In genomic region chr14:46179024-46179423, GRCm38 (mm10) we compare ENCODE assay signal across 27 mouse cellular contexts.
"Had no signal": no experiment of that assay in that cellular context is flagged by ENCODE, and none has a peak within 500 bp of the region (broad histone marks: within the 10 kb centered on the region; RNA-seq: fewer than 3 reads in every experiment).

No protein-coding gene starts in this region.

- H3K9me3 ChIP-seq: heart, embryonic 13.5 days; heart, embryonic 15.5 days; hindbrain, embryonic 13.5 days; hindbrain, embryonic 15.5 days; kidney, embryonic 15.5 days; limb, embryonic 13.5 days; limb, embryonic 15.5 days; liver, embryonic 12.5 days had no signal

- H3K4me3 ChIP-seq: heart, adult 2 months; heart, embryonic 13.5 days; heart, embryonic 15.5 days; hindbrain, embryonic 13.5 days; hindbrain, embryonic 15.5 days; kidney, embryonic 15.5 days; limb, embryonic 13.5 days; limb, embryonic 15.5 days; liver, embryonic 12.5 days had no signal

- H3K27me3 ChIP-seq: heart, embryonic 13.5 days; heart, embryonic 15.5 days; kidney, embryonic 15.5 days; limb, embryonic 13.5 days; limb, embryonic 15.5 days; liver, embryonic 12.5 days had no signal

- H3K36me3 ChIP-seq: heart, embryonic 13.5 days; heart, embryonic 15.5 days; hindbrain, embryonic 13.5 days; hindbrain, embryonic 15.5 days; kidney, embryonic 15.5 days; limb, embryonic 13.5 days; limb, embryonic 15.5 days; liver, embryonic 12.5 days had no signal

- DNase-seq: gastrocnemius, postnatal 14 days; gastrocnemius, postnatal 36 days; heart, adult 11 months; heart, adult 2 months; heart, postnatal 14 days; heart, postnatal 4 days; kidney, adult 11 months; kidney, adult 2 months; kidney, adult 9 months; kidney, postnatal 14 days; kidney, postnatal 36 days; layer of hippocampus, adult 9-11 months; layer of hippocampus, postnatal 36 days; left cerebral cortex, postnatal 4 days had no signal

- H3K4me2 ChIP-seq: heart, embryonic 11.5 days; heart, embryonic 13.5 days; heart, embryonic 15.5 days; hindbrain, embryonic 13.5 days; hindbrain, embryonic 15.5 days; kidney, embryonic 15.5 days; limb, embryonic 13.5 days; limb, embryonic 15.5 days; liver, embryonic 12.5 days had no signal

- ATAC-seq: hindbrain, postnatal 0 days; intestine, embryonic 16.5 days; liver, embryonic 12.5 days had no signal

- H3K27ac ChIP-seq: heart, adult 2 months; heart, embryonic 13.5 days; heart, embryonic 15.5 days; hindbrain, embryonic 13.5 days; hindbrain, embryonic 15.5 days; hindbrain, postnatal 0 days; kidney, embryonic 15.5 days; kidney, postnatal 0 days; limb, embryonic 13.5 days; limb, embryonic 15.5 days; liver, embryonic 12.5 days; liver, embryonic 14.5 days had no signal

- H3K4me1 ChIP-seq: heart, embryonic 13.5 days; heart, embryonic 15.5 days; hindbrain, embryonic 13.5 days; hindbrain, embryonic 15.5 days; kidney, embryonic 15.5 days; liver, embryonic 12.5 days had no signal

- H3K9ac ChIP-seq: heart, embryonic 13.5 days; heart, embryonic 15.5 days; hindbrain, embryonic 13.5 days; hindbrain, embryonic 15.5 days; kidney, embryonic 15.5 days; limb, embryonic 13.5 days; limb, embryonic 15.5 days; liver, embryonic 12.5 days; liver, embryonic 14.5 days had no signal
